Mouse (Mus musculus) cortical plate, adult 2 months (tissue): ENCODE measurements at regions not wholly inside any gene's neighbourhood (a gene's known extent, or its start where the extent isn't known, plus 50 kb on each side); places are given as distances from the start of the nearest gene placed in this dataset.

Experiments used
- CTCF ChIP-seq: fragments of 200-500 bp; IDR thresholded peaks from 2 replicates; pipeline ENCODE4 v1.5.1; 2011; ENCODE audit warnings: mild to moderate bottlenecking, control low read depth, low read length; ENCODE audit not compliant: insufficient read depth; ENCODE audit errors: extremely low read depth
- POLR2A ChIP-seq: fragments of 200-500 bp; IDR thresholded peaks from 2 replicates; pipeline ENCODE4 v1.6.1; 2011; ENCODE audit warnings: mild to moderate bottlenecking, low read length, control low read depth; ENCODE audit not compliant: insufficient read depth; ENCODE audit errors: extremely low read depth

DNA sequence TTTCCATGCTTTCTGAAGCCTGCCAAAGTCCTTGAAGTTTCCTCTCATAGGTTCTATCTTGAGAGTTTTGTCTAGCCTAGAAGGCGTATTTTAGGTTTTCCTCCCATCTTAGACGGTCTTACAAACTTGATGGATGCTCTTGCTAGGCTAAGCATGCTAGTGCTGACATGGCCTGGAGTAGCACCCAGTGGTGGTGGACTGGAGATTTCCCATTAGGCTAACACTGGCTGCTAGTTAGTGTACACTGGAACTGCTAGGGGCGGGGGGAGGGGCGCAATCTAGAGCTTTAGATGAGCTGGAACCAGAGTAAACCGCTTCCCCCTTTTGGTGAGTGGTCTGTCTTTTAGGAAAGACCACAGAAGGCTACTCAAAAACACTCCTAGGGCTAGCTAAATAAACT is 51.7 kb upstream of the Gm11983 start:
- TF ChIP-seq CTCF (no peak), POLR2A (no peak)
